Mouse (Mus musculus) limb, embryonic 11.5 days (tissue): ENCODE measurements at regions not wholly inside any gene's neighbourhood (a gene's known extent, or its start where the extent isn't known, plus 50 kb on each side); places are given as distances from the start of the nearest gene placed in this dataset.
A peak's percentile ranks its signal among the peaks of the same experiment; 100 is the strongest.

Experiments used
- ATAC-seq: fragments of 200-750 bp; cut with Nextera tagmentation; 2 replicates; pipeline ENCODE4 v1.8.0; 2017; ENCODE audit warnings: low read depth; ENCODE audit not compliant: insufficient number of reproducible peaks, low FRiP score, low TSS enrichment
- DNase-seq: peaks from one replicate; pipeline ENCODE4 v3.0.0-alpha.2; 2015; ENCODE audit warnings: low spot score
- H3K27ac ChIP-seq: fragments of 300-500 bp; sonication (generic); replicated peaks from 2 replicates; pipeline ENCODE4 v1.5.1; 2014; ENCODE audit warnings: low read depth, mild to moderate bottlenecking, low read length
- H3K27me3 ChIP-seq: fragments of 300-500 bp; sonication (generic); 2 replicates; pipeline ENCODE4 v1.6.1; 2014; ENCODE audit warnings: mild to moderate bottlenecking, low read length, mixed read lengths; ENCODE audit not compliant: control insufficient read depth, insufficient read depth
- H3K36me3 ChIP-seq: fragments of 300-500 bp; sonication (generic); 2 replicates; pipeline ENCODE4 v1.6.1; 2014; ENCODE audit warnings: mild to moderate bottlenecking, low read length, moderate library complexity, mixed read lengths; ENCODE audit not compliant: control insufficient read depth, insufficient read depth
- H3K4me1 ChIP-seq: fragments of 300-500 bp; sonication (generic); 2 replicates; pipeline ENCODE4 v1.6.1; 2014; ENCODE audit warnings: low read length, mixed read lengths; ENCODE audit not compliant: control insufficient read depth, insufficient read depth
- H3K4me2 ChIP-seq: fragments of 300-500 bp; sonication (generic); 2 replicates; pipeline ENCODE4 v1.6.1; 2014; ENCODE audit warnings: low read depth, mild to moderate bottlenecking, moderate library complexity; ENCODE audit not compliant: severe bottlenecking
- H3K4me3 ChIP-seq: fragments of 300-500 bp; sonication (generic); 2 replicates; pipeline ENCODE4 v1.5.1; 2014; ENCODE audit warnings: low read depth, low read length
- H3K9ac ChIP-seq: fragments of 300-500 bp; sonication (generic); 2 replicates; pipeline ENCODE4 v1.6.1; 2014; ENCODE audit warnings: mild to moderate bottlenecking, low read length
- H3K9me3 ChIP-seq: fragments of 300-500 bp; sonication (generic); 2 replicates; pipeline ENCODE4 v1.6.1; 2016; ENCODE audit warnings: low read length; ENCODE audit not compliant: control insufficient read depth
- WGBS: fragments of 180-500 bp; shearing (Covaris S2); extraction: QIAGEN DNeasy Blood & Tissue Kit; methylation state at CpG from one replicate; pipeline ENCODE4 v1.1.7; 2014; 5-methylcytosine and 5-hydroxymethylcytosine counted together

GRCm38 (mm10) chr2:33977151-33977550 lies 89.4 kb upstream of the Mvb12b start:
- no peak overlapping the region for H3K4me3 ChIP-seq
- H3K36me3 ChIP-seq = no peaks in the 10 kb centered on the region
- H3K9me3 ChIP-seq = no peaks in the 10 kb centered on the region
- peaks cover 4% of the 10 kb centered on the region for H3K4me1 ChIP-seq
- ATAC-seq (no peak), DNase-seq (no peak)
- no peak overlapping the region for H3K9ac ChIP-seq
- no peak overlapping the region for H3K27ac ChIP-seq
- no peaks in the 10 kb centered on the region; the same call in 1 of the 2 replicates for H3K27me3 ChIP-seq
- no peak overlapping the region for H3K4me2 ChIP-seq
- WGBS = 89% methylated on average over 5 of the region's 5 CpGs

GRCm38 (mm10) chr2:33976183-33976582 lies 88.4 kb upstream of the Mvb12b start:
- 87% methylated on average over 9 of the region's 9 CpGs for WGBS
- no peak overlapping the region for H3K4me3 ChIP-seq
- DNase-seq (no peak), ATAC-seq (no peak)
- no peaks in the 10 kb centered on the region for H3K36me3 ChIP-seq
- H3K27me3 ChIP-seq = no peaks in the 10 kb centered on the region
- no peak overlapping the region for H3K9ac ChIP-seq
- no peak overlapping the region for H3K27ac ChIP-seq
- no peaks in the 10 kb centered on the region for H3K9me3 ChIP-seq
- no peak overlapping the region for H3K4me2 ChIP-seq
- peaks cover 4% of the 10 kb centered on the region; the same call in 1 of the 2 replicates for H3K4me1 ChIP-seq

- H3K4me2 ChIP-seq = no peak overlapping the region
- no peaks in the 10 kb centered on the region for H3K27me3 ChIP-seq
- DNase-seq (no peak), ATAC-seq (no peak)
- H3K9me3 ChIP-seq = no peaks in the 10 kb centered on the region
- peaks cover 4% of the 10 kb centered on the region; the same call in 1 of the 2 replicates for H3K4me1 ChIP-seq
- H3K36me3 ChIP-seq = no peaks in the 10 kb centered on the region
- no peak overlapping the region for H3K4me3 ChIP-seq
- H3K27ac ChIP-seq = no peak overlapping the region
- WGBS = 88% methylated on average over 14 of the region's 14 CpGs
- H3K9ac ChIP-seq = no peak overlapping the region
Observed at GRCm38 (mm10) chr2:33975423-33976127, 87.8 kb upstream of the Mvb12b start.

- Histone ChIP-seq H3K27ac (no peak overlapping the region), H3K9me3 (no peaks in the 10 kb centered on the region), H3K9ac (no peak overlapping the region), H3K4me1 (peaks cover 4% of the 10 kb centered on the region; the same call in 1 of the 2 replicates), H3K4me3 (no peak overlapping the region), H3K36me3 (no peaks in the 10 kb centered on the region), H3K4me2 (no peak overlapping the region), H3K27me3 (no peaks in the 10 kb centered on the region)
- DNase-seq (no peak), ATAC-seq (no peak)
- 80% methylated on average over 15 of the region's 15 CpGs for WGBS
Observed at GRCm38 (mm10) chr2:33974737-33975422, 87.1 kb upstream of the Mvb12b start.

DNA sequence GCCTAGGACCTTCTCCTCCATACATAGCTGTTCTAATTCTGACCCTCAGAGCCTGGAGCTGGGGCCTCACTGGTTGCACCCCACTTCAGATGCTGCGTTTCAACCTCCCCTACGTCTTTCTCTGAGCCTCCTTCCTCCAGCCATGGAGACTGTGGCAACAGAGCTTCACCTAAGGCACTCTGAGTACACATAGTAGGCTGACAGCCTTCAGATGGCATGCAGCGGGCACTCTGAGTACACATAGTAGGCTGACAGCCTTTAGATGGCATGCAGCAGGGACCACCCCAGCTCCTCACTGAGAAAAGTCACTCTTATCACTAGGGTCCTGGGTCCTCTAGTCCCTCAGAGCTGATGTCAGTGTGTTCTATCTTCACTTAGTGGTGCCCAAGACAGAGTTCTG lies 86.3 kb upstream of the Mvb12b start:
- Histone ChIP-seq H3K9ac (no peak overlapping the region), H3K4me1 (peaks cover 4% of the 10 kb centered on the region; the same call in 1 of the 2 replicates), H3K36me3 (no peaks in the 10 kb centered on the region), H3K4me3 (no peak overlapping the region), H3K27me3 (no peaks in the 10 kb centered on the region), H3K9me3 (no peaks in the 10 kb centered on the region), H3K4me2 (no peak overlapping the region), H3K27ac (no peak overlapping the region)
- no peak for DNase-seq
- no peak for ATAC-seq
- WGBS = 83% methylated on average over 3 of the region's 3 CpGs

- Histone ChIP-seq H3K27ac (no peak overlapping the region), H3K27me3 (no peaks in the 10 kb centered on the region), H3K36me3 (no peaks in the 10 kb centered on the region), H3K4me2 (no peak overlapping the region), H3K9ac (no peak overlapping the region), H3K9me3 (no peaks in the 10 kb centered on the region), H3K4me3 (no peak overlapping the region), H3K4me1 (peaks cover 4% of the 10 kb centered on the region; the same call in 1 of the 2 replicates)
- 69% methylated on average over 4 of the region's 4 CpGs for WGBS
- peak; percentile 73 for ATAC-seq
- DNase-seq = peak; percentile 85
Observed at GRCm38 (mm10) chr2:33973213-33973834, 85.6 kb upstream of the Mvb12b start.

DNA sequence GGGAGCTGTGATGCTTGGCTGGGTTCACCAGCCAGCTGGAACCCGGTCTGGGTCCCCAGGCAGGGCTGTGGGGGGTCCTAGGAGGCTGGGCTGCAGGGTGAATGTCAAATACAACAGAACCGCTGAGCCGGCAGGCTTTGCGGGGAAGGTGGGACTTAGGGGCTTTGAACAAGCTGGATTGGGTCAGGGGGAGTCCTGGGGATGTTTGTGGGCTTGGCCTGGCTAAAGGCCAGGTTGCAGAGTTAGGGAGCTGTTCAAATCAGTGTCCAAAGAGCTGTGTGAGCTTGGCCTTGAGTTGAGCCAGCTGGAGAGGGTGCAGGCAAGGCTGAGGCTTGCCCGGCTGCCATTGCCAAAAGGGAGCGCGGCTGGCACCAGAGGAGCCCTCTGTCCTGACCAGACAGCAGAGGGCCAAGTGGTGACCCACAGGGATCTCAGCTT lies 79.3 kb upstream of the Mvb12b start:
- H3K36me3 ChIP-seq = no peaks in the 10 kb centered on the region
- ATAC-seq (no peak), DNase-seq (peak; percentile 41)
- H3K27me3 ChIP-seq = peaks cover 4% of the 10 kb centered on the region; the same call in 1 of the 2 replicates
- H3K9ac ChIP-seq = 0 out of 2 replicates have a peak overlapping the region, but pooled peaks have one; percentile 22
- no peak overlapping the region for H3K27ac ChIP-seq
- 40% methylated on average over 7 of the region's 7 CpGs for WGBS
- H3K4me2 ChIP-seq = peak overlapping the region; percentile 37
- peak overlapping the region; percentile 9; the same call in 1 of the 2 replicates for H3K4me3 ChIP-seq
- H3K4me1 ChIP-seq = peaks cover 7% of the 10 kb centered on the region; the same call in 1 of the 2 replicates
- H3K9me3 ChIP-seq = no peaks in the 10 kb centered on the region

DNA sequence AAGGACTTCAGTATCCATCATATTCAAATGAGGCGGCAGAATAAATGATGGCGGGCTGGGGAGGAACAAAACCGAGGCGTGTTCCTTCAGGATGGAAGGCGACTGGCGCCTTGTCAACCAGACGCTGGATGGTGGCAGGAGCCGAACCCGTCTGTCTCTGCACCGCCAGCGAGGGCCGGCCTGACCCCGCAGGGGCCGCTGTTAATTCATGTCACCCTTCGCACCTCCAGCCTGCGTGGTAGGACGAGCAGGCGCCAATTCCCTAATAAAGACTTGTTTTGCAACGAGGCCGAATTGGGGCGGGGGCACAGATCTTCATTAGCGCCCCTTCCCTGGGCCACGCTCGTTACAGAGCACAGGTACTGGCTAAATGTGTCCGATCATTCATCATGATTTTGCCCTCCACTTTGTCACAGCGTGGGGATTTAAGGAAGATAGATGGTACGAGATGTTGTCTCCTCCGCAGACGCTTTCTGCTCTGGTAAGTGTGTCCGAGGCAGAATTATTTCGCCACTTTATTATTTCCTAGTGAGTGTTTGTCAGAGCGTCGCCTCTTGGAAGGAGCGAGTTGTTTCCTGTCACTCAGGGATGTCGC lies 78.7 kb upstream of the Mvb12b start:
- H3K4me1 ChIP-seq = peaks cover 7% of the 10 kb centered on the region; the same call in 1 of the 2 replicates
- peak overlapping the region; percentile 37 for H3K4me2 ChIP-seq
- H3K4me3 ChIP-seq = peak overlapping the region; percentile 9; the same call in 1 of the 2 replicates
- 14% methylated on average over 35 of the region's 35 CpGs for WGBS
- H3K27me3 ChIP-seq = peaks cover 4% of the 10 kb centered on the region; the same call in 1 of the 2 replicates
- peak overlapping the region; percentile 22; the same call in 1 of the 2 replicates for H3K9ac ChIP-seq
- ATAC-seq (no peak), DNase-seq (peak; percentile 49)
- no peak overlapping the region for H3K27ac ChIP-seq
- no peaks in the 10 kb centered on the region for H3K9me3 ChIP-seq
- no peaks in the 10 kb centered on the region for H3K36me3 ChIP-seq
